Mouse (Mus musculus) brain, embryonic 14.5 days (tissue): ENCODE results near the gene Stpg1.

Source experiments
- CTCF ChIP-seq: fragments of 200-500 bp; IDR thresholded peaks from 2 replicates; pipeline ENCODE4 v1.5.1; 2012; ENCODE audit warnings: inconsistent platforms, mild to moderate bottlenecking, moderate library complexity, borderline replicate concordance; ENCODE audit not compliant: insufficient read depth, insufficient read length; ENCODE audit errors: extremely low read depth
- POLR2A ChIP-seq: fragments of 200-500 bp; IDR thresholded peaks from 2 replicates; pipeline ENCODE4 v1.6.1; 2012; ENCODE audit warnings: mild to moderate bottlenecking, inconsistent platforms, borderline replicate concordance; ENCODE audit not compliant: poor library complexity, insufficient read depth, insufficient read length, severe bottlenecking; ENCODE audit errors: extremely low read depth

- TF ChIP-seq CTCF (no peak), POLR2A (no peak)
These were observed 86.8 kb downstream of the Stpg1 start for GRCm38 (mm10) chr4:135581222-135581910.
